Comparison of ENCODE assay signal across 8 mouse cellular contexts in genomic region chr5:74433580-74434147, GRCm38 (mm10).
A peak's percentile ranks its signal among the peaks of the same experiment; 100 is the strongest.
DNase-seq lines count a peak whose midpoint lies in the region; ATAC-seq lines count a peak whose summit lies in the region.

No protein-coding gene starts in this region.

- WGBS in hindbrain, embryonic 16.5 days, result 8% methylated on average over 9 of the region's 9 CpGs

- H3K27me3 ChIP-seq in hindbrain, embryonic 16.5 days (replicated peaks; ENCODE audit: control insufficient read depth, insufficient read depth, low read length), result no peaks in the 10 kb centered on the region

- DNase-seq in NIH3T3 (ENCODE audit: low read depth), result peak; percentile 95
- DNase-seq in cerebellum, adult 11 months, result peak; percentile 51
- DNase-seq in layer of hippocampus, postnatal 25 days (ENCODE audit: extremely low spot score in 1 of 2, low spot score in 1 of 2), result peak; percentile 57 to 86
- peak; percentile 32 for DNase-seq in skeletal muscle tissue, adult 2 months (ENCODE audit: low read depth, low spot score)

- peak; percentile 79 for ATAC-seq in frontal cortex, adult (ENCODE audit: low TSS enrichment)
- ATAC-seq in hindbrain, embryonic 16.5 days, result 0 out of 2 replicates have a peak, but pooled peaks have one; percentile 45
- ATAC-seq in megakaryocyte, adult 5-6 weeks (ENCODE audit: poor library complexity, severe bottlenecking), result peak; percentile 62
- no peak for ATAC-seq in monocyte, adult 5-6 weeks (replicated peaks; ENCODE audit: insufficient number of reproducible peaks, low FRiP score, low TSS enrichment, poor library complexity, severe bottlenecking)

- no peaks in the 10 kb centered on the region for H3K9me3 ChIP-seq in hindbrain, embryonic 16.5 days (ENCODE audit: control insufficient read depth, low read length)

- peak overlapping the region; percentile 46 for H3K4me2 ChIP-seq in hindbrain, embryonic 16.5 days (ENCODE audit: low read length)

- H3K9ac ChIP-seq in hindbrain, embryonic 16.5 days (ENCODE audit: low read depth, low read length), result 0 out of 2 replicates have a peak overlapping the region, but pooled peaks have one; percentile 11

- no peak overlapping the region for H3K4me3 ChIP-seq in hindbrain, embryonic 16.5 days (ENCODE audit: low read length)

- H3K4me1 ChIP-seq in hindbrain, embryonic 16.5 days (ENCODE audit: control insufficient read depth, insufficient read depth, low read depth, low read length), result peaks cover 9% of the 10 kb centered on the region

- no peaks in the 10 kb centered on the region for H3K36me3 ChIP-seq in hindbrain, embryonic 16.5 days (ENCODE audit: control insufficient read depth, insufficient read depth, low read length)

- no peak overlapping the region for H3K27ac ChIP-seq in hindbrain, embryonic 16.5 days (ENCODE audit: low read depth, low read length)

Comparison
In these comparisons a context has a peak if more than half of its experiments do, and no peak if none do; other contexts are left out.
1. DNase-seq: peak in every context shown above with its lines; median percentile 95 in NIH3T3; 72 in layer of hippocampus, postnatal 25 days; 51 in cerebellum, adult 11 months; 32 in skeletal muscle tissue, adult 2 months.